Mouse (Mus musculus): ENCODE data around the gene Arhgef3. TPM values are rescaled to one million over a fixed set of nuclear protein-coding genes. Genes with fewer than 3 reads are reported as not detected.

Arhgef3 gene
- polyA plus RNA-seq, 1 experiment from 2014 or later: 1.6 TPM

- no peaks in the 10 kb centered on the region for H3K9me3 ChIP-seq (replicated peaks)
- no peak for ATAC-seq
- no peaks in the 10 kb centered on the region for H3K36me3 ChIP-seq (ENCODE audit: poor library complexity, severe bottlenecking)
- H3K4me1 ChIP-seq: peaks cover 17% of the 10 kb centered on the region
- WGBS: 84% methylated on average over 14 of the region's 14 CpGs
- H3K4me2 ChIP-seq: no peak overlapping the region
- no peaks in the 10 kb centered on the region for H3K27me3 ChIP-seq
- H3K27ac ChIP-seq: no peak overlapping the region
- H3K4me3 ChIP-seq: no peak overlapping the region
- H3K9ac ChIP-seq: no peak overlapping the region
Observed at GRCm38 (mm10) chr14:27171175-27171830, 56.6 kb downstream of the Arhgef3 start.

- Histone ChIP-seq H3K27ac (no peak overlapping the region), H3K27me3 (no peaks in the 10 kb centered on the region), H3K36me3 (ENCODE audit: poor library complexity, severe bottlenecking) (no peaks in the 10 kb centered on the region), H3K9ac (no peak overlapping the region), H3K9me3 (replicated peaks) (no peaks in the 10 kb centered on the region), H3K4me1 (0 out of 2 replicates have a peak, but pooled peaks cover 7% of the 10 kb centered on the region), H3K4me3 (no peak overlapping the region), H3K4me2 (no peak overlapping the region)
- no peak for ATAC-seq
- whole genome bisulfite sequencing: 93% methylated on average over 10 of the region's 10 CpGs
Observed at GRCm38 (mm10) chr14:27173178-27173803, 58.6 kb downstream of the Arhgef3 start.

GRCm38 (mm10) chr14:27174188-27174786 is 59.6 kb downstream of the Arhgef3 start:
- H3K4me1 ChIP-seq: 0 out of 2 replicates have a peak, but pooled peaks cover 7% of the 10 kb centered on the region
- no peaks in the 10 kb centered on the region for H3K36me3 ChIP-seq (ENCODE audit: poor library complexity, severe bottlenecking)
- no peaks in the 10 kb centered on the region for H3K27me3 ChIP-seq
- H3K9ac ChIP-seq: no peak overlapping the region
- H3K4me2 ChIP-seq: no peak overlapping the region
- H3K9me3 ChIP-seq (replicated peaks): no peaks in the 10 kb centered on the region
- H3K27ac ChIP-seq: no peak overlapping the region
- ATAC-seq: no peak
- no peak overlapping the region for H3K4me3 ChIP-seq
- WGBS: 80% methylated on average over 6 of the region's 6 CpGs

- H3K36me3 ChIP-seq (ENCODE audit: poor library complexity, severe bottlenecking): no peaks in the 10 kb centered on the region
- 64% methylated on average over 12 of the region's 12 CpGs for WGBS
Observed at GRCm38 (mm10) chr14:27174831-27175301, 60.2 kb downstream of the Arhgef3 start.

GRCm38 (mm10) chr14:27175343-27175742 is 60.6 kb downstream of the Arhgef3 start:
- no peaks in the 10 kb centered on the region for H3K27me3 ChIP-seq
- 72% methylated on average over 11 of the region's 11 CpGs for WGBS

More at GRCm38 (mm10) chr14:27174831-27175301, 60.2 kb downstream of the Arhgef3 start:
- Histone ChIP-seq H3K4me3 (no peak overlapping the region), H3K27me3 (no peaks in the 10 kb centered on the region), H3K9me3 (replicated peaks) (no peaks in the 10 kb centered on the region), H3K4me1 (0 out of 2 replicates have a peak, but pooled peaks cover 7% of the 10 kb centered on the region), H3K4me2 (no peak overlapping the region), H3K27ac (no peak overlapping the region), H3K9ac (no peak overlapping the region)
- ATAC-seq: no peak

GRCm38 (mm10) chr14:27177800-27178559 is 63.3 kb downstream of the Arhgef3 start:
- no peak overlapping the region for H3K9ac ChIP-seq
- no peaks in the 10 kb centered on the region for H3K9me3 ChIP-seq (replicated peaks)
- no peak overlapping the region for H3K27ac ChIP-seq
- no peak overlapping the region for H3K4me2 ChIP-seq
- 93% methylated on average over 8 of the region's 8 CpGs for WGBS
- ATAC-seq: no peak
- H3K4me1 ChIP-seq: 0 out of 2 replicates have a peak, but pooled peaks cover 7% of the 10 kb centered on the region
- H3K36me3 ChIP-seq (ENCODE audit: poor library complexity, severe bottlenecking): no peaks in the 10 kb centered on the region
- no peak overlapping the region for H3K4me3 ChIP-seq
- no peaks in the 10 kb centered on the region for H3K27me3 ChIP-seq

More at GRCm38 (mm10) chr14:27175343-27175742, 60.6 kb downstream of the Arhgef3 start:
- Histone ChIP-seq H3K9ac (no peak overlapping the region), H3K27ac (no peak overlapping the region), H3K36me3 (ENCODE audit: poor library complexity, severe bottlenecking) (no peaks in the 10 kb centered on the region), H3K4me2 (no peak overlapping the region), H3K4me1 (0 out of 2 replicates have a peak, but pooled peaks cover 7% of the 10 kb centered on the region), H3K9me3 (replicated peaks) (no peaks in the 10 kb centered on the region), H3K4me3 (no peak overlapping the region)
- no peak for ATAC-seq

GRCm38 (mm10) chr14:27178560-27178920 is 63.8 kb downstream of the Arhgef3 start:
- no peaks in the 10 kb centered on the region for H3K36me3 ChIP-seq (ENCODE audit: poor library complexity, severe bottlenecking)
- H3K27me3 ChIP-seq: no peaks in the 10 kb centered on the region
- 0 out of 2 replicates have a peak, but pooled peaks cover 7% of the 10 kb centered on the region for H3K4me1 ChIP-seq
- no peaks in the 10 kb centered on the region for H3K9me3 ChIP-seq (replicated peaks)
- 0 out of 2 replicates have a peak, but pooled peaks have one; percentile 30 for ATAC-seq
- 83% methylated on average over 8 of the region's 8 CpGs for WGBS
- H3K4me2 ChIP-seq: no peak overlapping the region
- no peak overlapping the region for H3K27ac ChIP-seq
- H3K9ac ChIP-seq: no peak overlapping the region
- H3K4me3 ChIP-seq: no peak overlapping the region

- Histone ChIP-seq H3K4me2 (no peak overlapping the region), H3K9me3 (replicated peaks) (no peaks in the 10 kb centered on the region), H3K27ac (no peak overlapping the region), H3K27me3 (no peaks in the 10 kb centered on the region), H3K36me3 (ENCODE audit: poor library complexity, severe bottlenecking) (no peaks in the 10 kb centered on the region), H3K9ac (no peak overlapping the region), H3K4me1 (0 out of 2 replicates have a peak, but pooled peaks cover 7% of the 10 kb centered on the region), H3K4me3 (no peak overlapping the region)
- ATAC-seq: no peak
- WGBS: 91% methylated on average over 7 of the region's 7 CpGs
Observed at GRCm38 (mm10) chr14:27179771-27180170, 65.1 kb downstream of the Arhgef3 start.

- no peak overlapping the region for H3K27ac ChIP-seq
- no peak overlapping the region for H3K4me3 ChIP-seq
- WGBS: 85% methylated on average over 11 of the region's 11 CpGs
- H3K4me1 ChIP-seq: no peaks in the 10 kb centered on the region
- H3K4me2 ChIP-seq: no peak overlapping the region
- H3K36me3 ChIP-seq (ENCODE audit: poor library complexity, severe bottlenecking): no peaks in the 10 kb centered on the region
- H3K9me3 ChIP-seq (replicated peaks): no peaks in the 10 kb centered on the region
- H3K27me3 ChIP-seq: no peaks in the 10 kb centered on the region
- no peak overlapping the region for H3K9ac ChIP-seq
- ATAC-seq: no peak
Observed at GRCm38 (mm10) chr14:27182059-27182458, 67.4 kb downstream of the Arhgef3 start.

- no peak overlapping the region for H3K4me3 ChIP-seq
- no peaks in the 10 kb centered on the region for H3K4me1 ChIP-seq
- WGBS: 75% methylated on average over 11 of the region's 11 CpGs
- no peak overlapping the region for H3K4me2 ChIP-seq
- ATAC-seq: no peak
- H3K9me3 ChIP-seq (replicated peaks): no peaks in the 10 kb centered on the region
- H3K27me3 ChIP-seq: no peaks in the 10 kb centered on the region
- H3K36me3 ChIP-seq (ENCODE audit: poor library complexity, severe bottlenecking): no peaks in the 10 kb centered on the region
- H3K9ac ChIP-seq: no peak overlapping the region
- no peak overlapping the region for H3K27ac ChIP-seq
Observed at GRCm38 (mm10) chr14:27182646-27183438, 68.1 kb downstream of the Arhgef3 start.

GRCm38 (mm10) chr14:27183501-27184230 is 69.0 kb downstream of the Arhgef3 start:
- H3K36me3 ChIP-seq (ENCODE audit: poor library complexity, severe bottlenecking): no peaks in the 10 kb centered on the region
- whole genome bisulfite sequencing: 73% methylated on average over 16 of the region's 16 CpGs
- no peaks in the 10 kb centered on the region for H3K4me1 ChIP-seq
- H3K4me2 ChIP-seq: no peak overlapping the region
- no peak overlapping the region for H3K9ac ChIP-seq
- no peaks in the 10 kb centered on the region for H3K27me3 ChIP-seq
- H3K9me3 ChIP-seq (replicated peaks): no peaks in the 10 kb centered on the region
- no peak for ATAC-seq
- no peak overlapping the region for H3K27ac ChIP-seq
- no peak overlapping the region for H3K4me3 ChIP-seq

Measured in forebrain, embryonic 13.5 days (tissue).